Mouse (Mus musculus) G1E (cell line): Measurements from ENCODE around the gene Cacnb4.

Source experiments
- CTCF ChIP-seq: IDR thresholded peaks from 2 replicates; pipeline ENCODE4 v1.5.1; 2012; ENCODE audit warnings: low read depth, low read length, inconsistent platforms, mixed read lengths
- GATA1 ChIP-seq: IDR thresholded peaks from 2 replicates; pipeline ENCODE4 v1.6.1; 2012; ENCODE audit warnings: borderline replicate concordance, low read length, inconsistent platforms, mixed read lengths
- POLR2AphosphoS5 ChIP-seq: IDR thresholded peaks from 2 replicates; pipeline ENCODE4 v1.6.1; 2012; ENCODE audit warnings: low read depth, low read length, inconsistent platforms; ENCODE audit not compliant: insufficient replicate concordance
- TAL1 ChIP-seq: conservative IDR thresholded peaks from 2 replicates; pipeline ENCODE4 v1.6.1; 2012; ENCODE audit warnings: low read depth, low read length, inconsistent platforms, mixed read lengths

GRCm38 (mm10) chr2:52518740-52519139 is 157.9 kb downstream of the Cacnb4 start:
- TF ChIP-seq CTCF, result no peak
- TF ChIP-seq POLR2AphosphoS5, result no peak
- TF ChIP-seq GATA1, result no peak
- TF ChIP-seq TAL1, result no peak
